Mouse (Mus musculus) naive thymus-derived CD4-positive, alpha-beta T cell, adult 2 months (primary cell): ENCODE measurements at regions not wholly inside any gene's neighbourhood (a gene's known extent, or its start where the extent isn't known, plus 50 kb on each side); places are given as distances from the start of the nearest gene placed in this dataset.

Source experiments
- DNase-seq: peaks from one replicate; pipeline ENCODE4 v3.0.0-alpha.2; 2011; ENCODE audit warnings: low read depth

- DNase-seq = no peak
These were observed 64.2 kb upstream of the Ywhaq start for GRCm38 (mm10) chr12:21481644-21482043.

GRCm38 (mm10) chr12:21480226-21480625, 62.8 kb upstream of the Ywhaq start:
- DNase-seq = peak; percentile 77

GRCm38 (mm10) chr12:21479251-21479650, 61.8 kb upstream of the Ywhaq start:
- DNase-seq = no peak

GRCm38 (mm10) chr12:21476516-21476915, 59.1 kb upstream of the Ywhaq start:
- DNase-seq = no peak

- DNase-seq = no peak
These were observed 55.7 kb upstream of the Ywhaq start for GRCm38 (mm10) chr12:21472951-21473710.

GRCm38 (mm10) chr12:21472487-21472886, 55.0 kb upstream of the Ywhaq start:
- no peak for DNase-seq

GRCm38 (mm10) chr12:21471986-21472385, 54.5 kb upstream of the Ywhaq start:
- no peak for DNase-seq

GRCm38 (mm10) chr12:21470286-21470685, 52.8 kb upstream of the Ywhaq start:
- no peak for DNase-seq
